Mouse (Mus musculus) cortical plate, adult 2 months (tissue): ENCODE results near the gene Rxrb. TPM values are rescaled to one million over a fixed set of nuclear protein-coding genes. Genes with fewer than 3 reads are reported as not detected.

Experiments used
- H3K27ac ChIP-seq: fragments of 200-500 bp; 2 replicates; pipeline ENCODE4 v1.5.1; 2012; ENCODE audit warnings: low read length, control low read depth, inconsistent platforms; ENCODE audit not compliant: insufficient read depth
- H3K4me1 ChIP-seq: fragments of 200-500 bp; 2 replicates; pipeline ENCODE4 v1.6.1; 2011; ENCODE audit warnings: low read length; ENCODE audit not compliant: control insufficient read depth, insufficient read depth
- H3K4me3 ChIP-seq: fragments of 200-500 bp; 2 replicates; pipeline ENCODE4 v1.5.1; 2011; ENCODE audit warnings: mild to moderate bottlenecking, low read length, control low read depth; ENCODE audit not compliant: insufficient read depth
- CTCF ChIP-seq: fragments of 200-500 bp; IDR thresholded peaks from 2 replicates; pipeline ENCODE4 v1.5.1; 2011; ENCODE audit warnings: mild to moderate bottlenecking, control low read depth, low read length; ENCODE audit not compliant: insufficient read depth; ENCODE audit errors: extremely low read depth
- POLR2A ChIP-seq: fragments of 200-500 bp; IDR thresholded peaks from 2 replicates; pipeline ENCODE4 v1.6.1; 2011; ENCODE audit warnings: mild to moderate bottlenecking, low read length, control low read depth; ENCODE audit not compliant: insufficient read depth; ENCODE audit errors: extremely low read depth
- polyA plus RNA-seq: library from polyadenylated mRNA; depleted of rRNA; stranded (reverse); fragments of >200 nt; gene quantifications from 2 replicates; pipeline ENCODE4 v1.2.3, GENCODE M21; 2012

The Rxrb gene
- polyA plus RNA-seq, 1 experiment: 78.5 TPM

DNA sequence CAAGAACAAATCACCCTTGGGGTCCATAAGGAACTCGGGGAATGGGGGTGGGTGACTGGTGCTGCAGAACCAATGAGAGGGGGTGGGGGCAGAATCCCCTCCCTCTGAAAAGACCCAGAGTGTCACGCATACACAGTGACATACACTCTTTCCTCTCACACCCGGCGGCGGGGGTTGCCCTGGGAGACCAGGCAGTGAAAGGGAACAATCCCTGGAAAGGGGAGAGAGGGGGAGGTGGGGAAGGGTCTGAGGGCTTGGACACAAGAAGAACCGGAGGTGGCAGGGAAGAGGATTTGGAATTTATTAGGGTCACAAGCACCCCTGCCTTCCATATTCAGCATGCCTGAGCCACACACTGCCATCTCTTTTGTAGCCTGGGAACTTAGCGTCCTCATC, 5.9 kb upstream of the Rxrb start:
- no peak for TF ChIP-seq CTCF
- TF ChIP-seq POLR2A: no peak
- H3K27ac ChIP-seq: no peak overlapping the region
- no peak overlapping the region for H3K4me3 ChIP-seq
- H3K4me1 ChIP-seq: peaks cover 13% of the 10 kb centered on the region

DNA sequence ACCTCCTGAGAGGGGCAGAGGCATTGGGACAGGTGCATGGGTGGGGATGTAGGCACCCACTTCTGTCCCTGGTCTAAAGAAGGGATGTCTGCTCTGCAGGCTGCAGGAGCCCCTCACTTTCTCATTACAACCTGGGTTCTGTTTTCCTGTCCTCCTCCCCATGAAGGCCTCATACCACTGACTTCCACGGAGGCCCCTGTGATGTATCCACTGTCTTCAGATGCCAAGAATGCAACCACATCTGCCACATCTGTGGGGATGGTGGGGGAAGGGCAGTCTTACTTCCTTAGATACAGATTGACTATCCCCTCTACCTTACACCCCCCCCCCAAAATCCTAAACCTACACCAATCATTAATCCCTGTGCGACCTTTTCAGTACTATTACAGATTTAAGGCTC, 5.4 kb upstream of the Rxrb start:
- H3K4me3 ChIP-seq: no peak overlapping the region
- peaks cover 13% of the 10 kb centered on the region for H3K4me1 ChIP-seq
- TF ChIP-seq POLR2A: no peak
- TF ChIP-seq CTCF: no peak
- H3K27ac ChIP-seq: no peak overlapping the region

- Histone ChIP-seq H3K27ac (peak overlapping the region; percentile 52; the same call in 1 of the 2 replicates), H3K4me1 (peaks cover 13% of the 10 kb centered on the region), H3K4me3 (peak overlapping the region; percentile 78; the same call in 1 of the 2 replicates)
- no peak for TF ChIP-seq CTCF
- no peak for TF ChIP-seq POLR2A
Measured at GRCm38 (mm10) chr17:34026917-34027655, 4.5 kb upstream of the Rxrb start.

- TF ChIP-seq CTCF (no peak), POLR2A (0 out of 2 replicates have a peak, but pooled peaks have one; percentile 59)
- Histone ChIP-seq H3K4me1 (peaks cover 13% of the 10 kb centered on the region), H3K4me3 (peak within 1 kb of the TSS; percentile 78), H3K27ac (peak within 1 kb of the TSS; percentile 52; the same call in 1 of the 2 replicates)
Measured at GRCm38 (mm10) chr17:34027656-34028223, 3.9 kb upstream of the Rxrb start, which contains the start of gene H2-Ke6. TSS of gene H2-Ke6 (minus strand) at chr17:34028060.

- no peak for TF ChIP-seq CTCF
- 0 out of 2 replicates have a peak, but pooled peaks have one; percentile 10 for TF ChIP-seq POLR2A
- Histone ChIP-seq H3K27ac (no peak overlapping the region), H3K4me1 (peaks cover 16% of the 10 kb centered on the region), H3K4me3 (no peak overlapping the region; the same call in 1 of the 2 replicates)
Measured at GRCm38 (mm10) chr17:34028501-34029149, 3.0 kb upstream of the Rxrb start.

- Histone ChIP-seq H3K27ac (no peak overlapping the region), H3K4me1 (peaks cover 13% of the 10 kb centered on the region), H3K4me3 (no peak overlapping the region; the same call in 1 of the 2 replicates)
- TF ChIP-seq CTCF (no peak), POLR2A (0 out of 2 replicates have a peak, but pooled peaks have one; percentile 2)
Measured at GRCm38 (mm10) chr17:34029150-34029889, 2.3 kb upstream of the Rxrb start.

- Histone ChIP-seq H3K4me3 (peak overlapping the region; percentile 72), H3K4me1 (peaks cover 13% of the 10 kb centered on the region), H3K27ac (no peak overlapping the region)
- no peak for TF ChIP-seq CTCF
- TF ChIP-seq POLR2A: no peak
Measured at GRCm38 (mm10) chr17:34029890-34030595, 1.6 kb upstream of the Rxrb start.

GRCm38 (mm10) chr17:34030861-34031326, 718 bp upstream of the Rxrb start:
- H3K4me3 ChIP-seq: peak overlapping the region; percentile 72
- no peak for TF ChIP-seq POLR2A
- no peak for TF ChIP-seq CTCF
- H3K4me1 ChIP-seq: peaks cover 13% of the 10 kb centered on the region

DNA sequence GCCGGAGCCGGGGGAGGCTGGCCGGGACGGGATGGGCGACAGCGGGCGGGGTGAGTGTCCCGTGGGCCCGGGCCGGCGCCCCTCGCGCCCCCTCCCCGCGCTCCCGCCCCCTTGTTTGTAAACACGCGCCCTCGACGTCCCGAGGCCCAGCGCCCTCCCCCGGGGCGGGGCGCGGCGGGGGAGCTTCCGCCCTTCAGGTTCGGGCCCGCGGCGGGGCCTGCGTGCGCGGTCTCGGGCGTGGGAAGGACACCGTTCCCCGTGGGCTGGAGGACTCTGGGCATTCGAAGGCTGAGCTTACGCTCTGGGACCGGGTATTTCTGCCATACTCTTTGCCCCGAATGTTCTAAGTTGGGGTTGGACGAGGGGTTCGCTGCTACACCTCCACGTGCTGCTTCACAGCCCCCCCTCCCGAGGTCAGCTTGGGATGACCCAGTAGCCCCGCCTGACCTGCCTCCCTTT, 591 bp downstream of the Rxrb start:
- TF ChIP-seq CTCF: no peak
- TF ChIP-seq POLR2A: peak; percentile 28; the same call in 1 of the 2 replicates

More at GRCm38 (mm10) chr17:34030861-34031326, 718 bp upstream of the Rxrb start:
- H3K27ac ChIP-seq: no peak overlapping the region

More for the DNA sequence above, 591 bp downstream of the Rxrb start:
- peak overlapping the region; percentile 86 for H3K27ac ChIP-seq
- peaks cover 11% of the 10 kb centered on the region for H3K4me1 ChIP-seq
- H3K4me3 ChIP-seq: peak overlapping the region; percentile 72
